Mouse (Mus musculus): ENCODE results near the gene Psmd13.

The Psmd13 gene

DNA sequence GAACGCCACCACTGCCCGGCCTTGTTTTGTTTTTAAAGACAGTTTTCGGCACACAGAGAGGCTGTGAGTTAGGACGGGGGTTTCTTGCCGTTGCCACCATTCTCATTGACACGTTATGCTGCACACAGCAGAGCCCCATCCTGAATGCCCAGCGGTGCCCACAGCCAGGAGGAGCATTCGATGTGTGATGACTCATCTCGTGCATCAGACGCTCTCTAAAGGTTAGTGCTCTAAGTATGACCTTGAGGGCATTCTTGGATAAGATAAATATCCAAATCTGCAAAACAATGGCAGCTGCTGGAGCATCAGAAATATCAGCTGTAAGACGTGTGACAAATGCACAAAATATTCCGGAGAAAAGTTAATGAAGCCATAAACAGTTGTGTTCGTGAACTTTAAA lies 25.4 kb downstream of the Psmd13 start:
- no peak for DNase-seq (ENCODE audit: low spot score in 2 of 2)

GRCm38 (mm10) chr7:140907697-140908096 lies 25.9 kb downstream of the Psmd13 start:
- DNase-seq (ENCODE audit: low spot score in 2 of 2): no peak

DNA sequence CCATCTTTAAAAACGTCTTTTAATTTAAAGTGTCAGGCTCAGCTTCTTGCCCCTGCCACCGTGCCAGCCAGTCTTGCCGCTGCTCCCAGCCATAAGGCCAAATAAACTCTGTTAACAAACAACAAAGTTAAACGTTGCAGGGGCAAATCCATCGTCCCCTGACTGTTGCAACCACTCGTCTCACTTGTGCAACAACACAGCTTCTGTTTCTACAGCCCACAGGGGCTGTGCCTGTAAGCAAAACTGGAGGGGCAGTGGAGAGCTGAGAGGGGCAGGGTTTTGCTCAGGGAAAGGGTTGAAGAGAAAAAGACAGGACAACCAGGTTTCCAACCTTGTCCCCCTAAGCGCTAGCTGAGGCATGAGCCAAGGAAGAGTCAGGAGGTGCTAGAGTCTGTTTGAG lies 26.4 kb downstream of the Psmd13 start:
- no peak for DNase-seq (ENCODE audit: low spot score in 2 of 2)

DNA sequence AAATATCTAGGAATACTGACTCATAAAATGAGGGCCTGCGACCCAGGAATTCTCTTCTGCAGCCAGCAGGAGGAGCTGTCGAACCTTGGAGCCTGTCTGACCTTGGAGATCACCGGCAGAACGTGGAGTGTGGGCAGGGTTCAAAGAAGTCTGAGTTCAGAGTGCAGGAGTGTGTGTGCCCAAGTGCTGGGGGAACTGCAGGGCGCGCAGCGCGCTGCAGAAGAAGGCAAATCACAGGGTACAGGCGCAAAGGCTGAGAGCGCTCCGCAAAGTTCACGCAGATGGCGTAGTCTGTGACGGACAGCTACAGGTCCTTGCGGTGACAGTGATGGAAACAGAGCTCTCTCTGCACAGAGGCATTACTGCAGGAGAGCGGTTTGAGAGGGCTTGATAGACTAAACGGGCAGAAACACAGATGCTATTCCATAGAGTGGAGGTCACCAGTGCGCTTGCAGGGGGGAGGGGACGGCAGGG lies 26.9 kb downstream of the Psmd13 start:
- DNase-seq (ENCODE audit: low spot score in 2 of 2): peak in 1 of 2 experiments; percentile 53

- no peak for DNase-seq (ENCODE audit: low spot score in 2 of 2)
Measured at GRCm38 (mm10) chr7:140912293-140912692, 30.5 kb downstream of the Psmd13 start.

DNA sequence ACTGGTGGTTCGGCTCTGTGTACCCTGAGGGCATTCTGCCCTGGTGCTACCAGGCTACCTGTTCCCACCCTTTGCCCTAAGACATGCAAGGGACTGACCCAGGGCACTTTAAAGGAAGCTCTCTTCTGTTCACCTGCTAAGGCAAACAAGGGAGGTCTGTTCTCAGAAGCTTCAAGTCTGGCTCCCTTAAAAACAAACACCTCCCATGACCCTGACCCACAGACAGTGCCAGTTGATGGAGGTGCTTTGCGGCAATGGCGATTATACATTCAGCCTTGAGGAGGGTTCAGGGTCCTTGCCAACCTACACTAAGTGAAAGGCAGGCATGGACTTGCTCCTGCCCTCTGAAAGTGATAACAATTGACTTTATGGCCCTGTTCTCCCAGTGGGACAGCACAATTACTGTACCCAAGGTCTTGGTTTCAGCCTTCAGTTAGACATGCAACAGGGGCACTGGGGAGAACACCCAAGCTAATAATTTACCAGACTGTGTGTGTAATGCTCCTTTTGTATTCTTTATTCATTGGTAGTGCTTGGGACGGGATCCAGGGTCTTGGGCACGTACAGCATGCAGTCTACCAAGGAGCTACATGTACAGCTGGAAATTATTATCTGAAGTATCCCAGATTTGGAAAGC lies 31.2 kb downstream of the Psmd13 start:
- no peak for DNase-seq (ENCODE audit: low spot score in 2 of 2)

GRCm38 (mm10) chr7:140914031-140914690 lies 32.4 kb downstream of the Psmd13 start:
- DNase-seq (ENCODE audit: low spot score in 2 of 2): no peak

GRCm38 (mm10) chr7:140919911-140920310 lies 38.1 kb downstream of the Psmd13 start:
- no peak for DNase-seq (ENCODE audit: low spot score in 2 of 2)

GRCm38 (mm10) chr7:140920418-140921029 lies 38.8 kb downstream of the Psmd13 start, which contains the start of gene Nlrp6:
Nlrp6 (plus strand) TSS chr7:140920902.
- no peak for DNase-seq (ENCODE audit: low spot score in 2 of 2)

GRCm38 (mm10) chr7:140921225-140921975 lies 39.6 kb downstream of the Psmd13 start:
- no peak for DNase-seq (ENCODE audit: low spot score in 2 of 2)

DNA sequence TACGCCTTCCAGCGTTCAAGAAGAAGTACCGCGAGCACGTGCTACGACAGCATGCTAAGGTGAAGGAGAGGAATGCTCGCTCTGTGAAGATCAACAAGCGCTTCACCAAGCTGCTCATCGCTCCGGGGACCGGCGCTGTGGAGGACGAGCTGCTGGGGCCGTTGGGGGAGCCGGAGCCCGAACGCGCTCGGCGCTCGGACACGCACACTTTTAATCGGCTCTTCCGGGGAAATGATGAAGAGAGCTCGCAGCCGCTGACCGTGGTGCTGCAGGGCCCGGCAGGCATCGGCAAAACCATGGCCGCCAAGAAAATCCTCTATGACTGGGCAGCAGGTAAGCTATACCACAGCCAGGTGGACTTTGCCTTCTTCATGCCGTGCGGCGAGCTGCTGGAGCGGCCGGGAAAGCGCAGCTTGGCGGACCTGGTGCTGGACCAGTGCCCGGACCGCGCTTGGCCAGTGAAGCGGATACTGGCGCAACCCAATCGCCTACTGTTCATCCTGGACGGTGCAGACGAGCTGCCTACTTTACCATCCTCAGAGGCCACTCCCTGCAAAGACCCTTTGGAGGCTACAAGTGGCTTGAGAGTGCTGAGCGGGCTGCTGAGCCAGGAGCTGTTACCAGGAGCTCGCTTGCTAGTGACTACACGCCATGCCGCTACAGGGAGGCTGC lies 40.8 kb downstream of the Psmd13 start:
- no peak for DNase-seq (ENCODE audit: low spot score in 2 of 2)

DNA sequence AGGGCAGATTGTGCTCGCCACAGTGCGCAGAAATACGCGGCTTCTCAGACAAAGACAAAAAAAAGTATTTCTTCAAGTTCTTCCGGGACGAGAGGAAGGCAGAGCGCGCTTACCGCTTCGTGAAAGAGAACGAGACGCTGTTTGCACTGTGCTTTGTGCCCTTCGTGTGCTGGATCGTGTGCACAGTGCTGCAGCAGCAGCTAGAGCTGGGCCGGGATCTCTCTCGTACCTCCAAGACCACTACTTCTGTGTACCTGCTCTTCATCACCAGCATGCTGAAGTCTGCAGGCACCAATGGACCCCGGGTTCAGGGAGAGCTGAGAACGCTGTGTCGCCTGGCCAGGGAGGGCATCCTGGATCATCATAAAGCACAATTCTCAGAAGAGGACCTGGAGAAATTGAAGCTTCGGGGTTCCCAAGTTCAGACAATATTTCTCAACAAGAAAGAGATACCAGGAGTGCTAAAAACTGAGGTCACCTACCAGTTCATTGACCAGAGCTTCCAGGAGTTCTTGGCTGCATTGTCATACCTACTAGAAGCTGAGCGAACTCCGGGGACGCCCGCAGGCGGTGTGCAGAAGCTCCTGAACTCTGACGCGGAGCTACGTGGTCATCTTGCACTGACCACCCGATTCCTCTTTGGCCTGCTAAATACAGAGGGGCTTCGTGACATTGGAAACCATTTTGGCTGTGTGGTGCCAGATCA lies 41.5 kb downstream of the Psmd13 start:
- DNase-seq (ENCODE audit: low spot score in 2 of 2): no peak

- DNase-seq (ENCODE audit: low spot score in 2 of 2): no peak
Measured at GRCm38 (mm10) chr7:140927181-140927580, 45.4 kb downstream of the Psmd13 start.

DNA sequence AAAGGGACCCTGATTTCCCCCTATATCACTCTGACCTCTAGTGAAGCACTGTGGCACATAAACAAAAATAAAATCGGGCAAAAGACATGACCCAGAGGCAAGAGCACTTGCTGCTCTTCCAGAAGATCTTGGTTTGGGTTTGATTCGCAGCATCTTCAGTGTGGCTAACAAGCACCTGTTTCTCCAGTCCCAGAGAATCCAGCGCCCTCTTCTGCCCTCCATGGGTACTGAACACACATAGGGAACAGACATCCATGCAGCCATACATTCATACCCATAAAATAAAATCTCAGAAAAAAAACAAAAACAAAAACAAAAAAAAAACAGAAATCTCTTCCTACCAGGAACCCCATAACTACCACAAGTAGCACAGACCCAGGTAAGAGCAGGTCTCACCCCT lies 56.7 kb downstream of the Psmd13 start:
- DNase-seq (ENCODE audit: low spot score in 2 of 2): no peak

- no peak for DNase-seq (ENCODE audit: low spot score in 2 of 2)
Measured at GRCm38 (mm10) chr7:140938896-140939295, 57.1 kb downstream of the Psmd13 start.

- no peak for DNase-seq (ENCODE audit: low spot score in 2 of 2)
Measured at GRCm38 (mm10) chr7:140939669-140940171, 58.0 kb downstream of the Psmd13 start.

GRCm38 (mm10) chr7:140941222-140942051 lies 59.7 kb downstream of the Psmd13 start, which contains the start of gene Pgghg:
Pgghg (plus strand) TSS chr7:140941391.
- DNase-seq (ENCODE audit: low spot score in 2 of 2): peak in 1 of 2 experiments; percentile 47

GRCm38 (mm10) chr7:140942341-140942740 lies 60.6 kb downstream of the Psmd13 start:
- no peak for DNase-seq (ENCODE audit: low spot score in 2 of 2)

GRCm38 (mm10) chr7:140942811-140943210 lies 61.0 kb downstream of the Psmd13 start:
- no peak for DNase-seq (ENCODE audit: low spot score in 2 of 2)

- no peak for DNase-seq (ENCODE audit: low spot score in 2 of 2)
Measured at GRCm38 (mm10) chr7:140943356-140943755, 61.6 kb downstream of the Psmd13 start.

All from frontal cortex, postnatal 10 days (tissue).